In the genomic region with DNA sequence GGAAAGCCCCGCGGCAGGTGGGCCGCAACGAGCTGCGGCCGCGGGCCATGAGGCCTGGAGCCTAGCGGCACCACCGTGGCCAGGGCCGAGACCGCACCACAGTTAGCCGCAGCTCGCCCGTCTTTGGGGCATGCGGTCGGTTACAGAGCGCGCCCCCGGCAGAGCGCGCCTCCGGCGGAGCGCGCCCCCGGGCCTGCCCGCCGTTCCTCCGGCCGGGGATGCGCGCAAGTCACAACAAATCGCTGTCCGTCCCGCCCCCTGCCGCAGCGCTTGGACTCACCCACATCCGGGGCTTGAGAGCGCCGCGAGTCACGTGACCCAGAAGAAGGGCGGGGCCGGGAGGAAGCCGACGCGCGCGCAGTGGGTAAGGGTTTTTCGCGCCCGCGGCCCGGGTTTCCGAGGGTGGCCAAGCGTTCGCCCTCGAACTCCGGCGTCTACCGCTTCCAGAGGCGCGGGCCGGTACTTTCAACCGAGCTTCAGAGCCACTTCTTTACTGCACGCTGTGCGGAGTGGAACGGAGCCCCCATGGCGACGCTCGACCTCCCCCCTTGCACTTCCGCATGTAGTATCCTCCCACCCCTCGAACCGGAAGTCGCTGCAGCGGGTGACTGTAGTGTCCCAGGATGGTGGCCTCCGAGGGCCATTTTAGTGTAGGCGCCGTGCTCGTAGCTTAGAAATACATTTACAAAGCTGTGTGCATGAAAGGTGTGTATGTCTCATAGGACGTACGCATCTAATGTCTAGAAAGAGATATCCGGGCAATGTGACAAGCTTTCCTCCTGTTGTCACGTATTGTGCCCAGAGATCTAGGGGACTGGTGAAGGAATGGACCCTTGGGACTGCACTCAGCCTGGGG, we compare ENCODE assay signal across 8 mouse cellular contexts. TPM values are rescaled to one million over a fixed set of nuclear protein-coding genes. Genes with fewer than 3 reads are reported as not detected.
DNase-seq lines count a peak whose midpoint lies in the region; ATAC-seq lines count a peak whose summit lies in the region.

A gene (plus strand): TSS at position 314 of the 856 bp plus-strand sequence.
A gene (minus strand): TSS at position 552 of the 856 bp plus-strand sequence.

- no peaks in the 10 kb centered on the region for H3K27me3 ChIP-seq in hindbrain, embryonic 13.5 days

- DNase-seq in NIH3T3 (ENCODE audit: low read depth): peak; percentile 98
- DNase-seq in cerebellum, postnatal 10 days: peak; percentile 100
- DNase-seq in frontal cortex, postnatal 10 days (ENCODE audit: low spot score in 2 of 2): peak; percentile 94 to 98
- peak; percentile 96 to 98 for DNase-seq in layer of hippocampus, postnatal 25 days (ENCODE audit: extremely low spot score in 1 of 2, low spot score in 1 of 2)
- DNase-seq in lung, postnatal 25 days (ENCODE audit: low spot score): peak; percentile 97
- DNase-seq in retina, embryonic 14.5 days (ENCODE audit: low spot score): peak; percentile 97
- peak; percentile 99 for DNase-seq in thymus, postnatal 4 days

- H3K4me2 ChIP-seq in hindbrain, embryonic 13.5 days: peak within 1 kb of the TSS; percentile 74

- WGBS in hindbrain, embryonic 13.5 days: under 1% methylated on average over 77 of the region's 84 CpGs

- no peaks in the 10 kb centered on the region for H3K9me3 ChIP-seq in hindbrain, embryonic 13.5 days

- peak within 1 kb of the TSS; percentile 96 for H3K27ac ChIP-seq in hindbrain, embryonic 13.5 days

- H3K9ac ChIP-seq in hindbrain, embryonic 13.5 days: peak within 1 kb of the TSS; percentile 96

- H3K4me1 ChIP-seq in hindbrain, embryonic 13.5 days (replicated peaks): peaks cover 21% of the 10 kb centered on the region

- peak; percentile 96 for ATAC-seq in hindbrain, embryonic 13.5 days (ENCODE audit: low FRiP score)

- peaks cover 8% of the 10 kb centered on the region for H3K36me3 ChIP-seq in hindbrain, embryonic 13.5 days

- H3K4me3 ChIP-seq in hindbrain, embryonic 13.5 days: peak within 1 kb of the TSS; percentile 72

RNA-seq across cellular contexts. Expression of the first gene that starts in this region (rescaled TPM):
- 194 and 200 TPM in 2 replicates for polyA plus RNA-seq in hindbrain, embryonic 13.5 days (2015; fragmentation: Nextera tagmentation; extraction: Ambion mirVana)
- total RNA-seq in layer of hippocampus, postnatal 25 days (2021): 100 to 1,000 TPM in 1 of 2 experiments, 10 to 100 TPM in 1; 99.6 to 106 TPM

RNA-seq across cellular contexts. Expression of the second gene that starts in this region (rescaled TPM):
- 43.0 and 44.3 TPM in 2 replicates for polyA plus RNA-seq in hindbrain, embryonic 13.5 days (2015; fragmentation: Nextera tagmentation; extraction: Ambion mirVana)
- total RNA-seq in layer of hippocampus, postnatal 25 days (2021): 10 to 100 TPM; 27.3 to 33.4 TPM

Comparison
In these comparisons a context has a peak if more than half of its experiments do, and no peak if none do; other contexts are left out.
1. Peak in every context shown above with its lines: DNase-seq, ATAC-seq, H3K4me3 ChIP-seq and H3K27ac ChIP-seq.